ENCODE assay signal across 13 mouse cellular contexts in the genomic region with DNA sequence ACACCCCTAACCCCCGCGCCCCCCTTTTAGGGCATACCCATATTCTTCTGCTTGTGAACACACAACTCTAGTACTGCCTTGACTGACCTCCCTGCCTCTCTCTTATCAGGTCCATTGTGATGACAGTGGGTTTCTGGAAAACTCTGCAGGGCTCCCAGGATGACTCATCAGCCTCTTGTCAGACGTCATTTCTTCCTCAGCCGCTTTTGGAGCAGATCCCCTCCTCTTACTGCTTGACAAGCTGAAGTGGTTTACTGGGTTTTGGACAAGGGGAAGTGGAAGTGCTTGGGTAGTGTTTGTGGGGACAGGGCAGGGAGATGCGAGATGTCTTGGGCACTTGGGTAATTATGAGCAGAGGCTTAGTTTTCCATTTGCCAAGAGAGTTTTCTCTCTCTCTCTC.
DNase-seq lines count a peak whose midpoint lies in the region; ATAC-seq lines count a peak whose summit lies in the region.
"Had no signal": no experiment of that assay in that cellular context is flagged by ENCODE, and none has a peak within 500 bp of the region (broad histone marks: within the 10 kb centered on the region; RNA-seq: fewer than 3 reads in every experiment).

No protein-coding gene starts in this region.

- peak; percentile 9 for DNase-seq in ovary, adult 18-20 months (ENCODE audit: low spot score)
- no peak for DNase-seq in ovary, postnatal 10 days (ENCODE audit: low spot score)
- DNase-seq in heart, adult 11 months: peak; percentile 98
- no peak for DNase-seq in liver, embryonic 11.5 days (ENCODE audit: low spot score)
- DNase-seq in natural killer cell, adult 2 months (ENCODE audit: low spot score in 2 of 2): no peak
- DNase-seq: cerebellum, postnatal 25 days had no signal

- no peak overlapping the region for H3K4me3 ChIP-seq in liver, embryonic 11.5 days (ENCODE audit: low read depth, low read length)
- H3K4me3 ChIP-seq in kidney, embryonic 14.5 days (ENCODE audit: low read length): no peak overlapping the region
- no peak overlapping the region for H3K4me3 ChIP-seq in intestine, embryonic 16.5 days (ENCODE audit: low read length)
- H3K4me3 ChIP-seq: neural tube, embryonic 13.5 days had no signal

- no peaks in the 10 kb centered on the region for H3K9me3 ChIP-seq in liver, embryonic 11.5 days (ENCODE audit: control insufficient read depth, low read length)
- H3K9me3 ChIP-seq in kidney, embryonic 14.5 days (ENCODE audit: control insufficient read depth, low read length): no peaks in the 10 kb centered on the region
- H3K9me3 ChIP-seq in intestine, embryonic 16.5 days (ENCODE audit: control insufficient read depth, low read length): no peaks in the 10 kb centered on the region
- H3K9me3 ChIP-seq: neural tube, embryonic 13.5 days had no signal

- H3K27ac ChIP-seq in liver, embryonic 11.5 days (ENCODE audit: low read depth, low read length): no peak overlapping the region
- H3K27ac ChIP-seq in kidney, embryonic 14.5 days (ENCODE audit: low read depth, low read length): no peak overlapping the region
- no peak overlapping the region for H3K27ac ChIP-seq in intestine, embryonic 16.5 days (ENCODE audit: low read length)
- H3K27ac ChIP-seq: neural tube, embryonic 13.5 days; stomach, postnatal 0 days had no signal

- H3K36me3 ChIP-seq in liver, embryonic 11.5 days (ENCODE audit: control insufficient read depth, insufficient read depth, low read length): no peaks in the 10 kb centered on the region
- no peaks in the 10 kb centered on the region for H3K36me3 ChIP-seq in kidney, embryonic 14.5 days (ENCODE audit: control insufficient read depth, insufficient read depth, low read length)
- H3K36me3 ChIP-seq in intestine, embryonic 16.5 days (ENCODE audit: control insufficient read depth, insufficient read depth, low read length): no peaks in the 10 kb centered on the region
- H3K36me3 ChIP-seq: G1E; neural tube, embryonic 13.5 days had no signal

- 49% methylated on average over 5 of the region's 5 CpGs for WGBS in liver, embryonic 11.5 days
- WGBS in kidney, embryonic 14.5 days: 82% methylated on average over 5 of the region's 5 CpGs
- 61% methylated on average over 5 of the region's 5 CpGs for WGBS in intestine, embryonic 16.5 days

- H3K4me1 ChIP-seq in liver, embryonic 11.5 days (replicated peaks; ENCODE audit: control insufficient read depth, insufficient read depth, low read length): no peaks in the 10 kb centered on the region
- no peaks in the 10 kb centered on the region for H3K4me1 ChIP-seq in kidney, embryonic 14.5 days (ENCODE audit: control insufficient read depth, insufficient read depth, low read length)
- no peaks in the 10 kb centered on the region for H3K4me1 ChIP-seq in intestine, embryonic 16.5 days (ENCODE audit: control insufficient read depth, insufficient read depth, low read length)
- H3K4me1 ChIP-seq: neural tube, embryonic 13.5 days had no signal

- ATAC-seq in liver, embryonic 11.5 days (replicated peaks; ENCODE audit: low FRiP score): peak; percentile 55
- ATAC-seq in neutrophil, adult 5-6 weeks (ENCODE audit: extremely low read depth, insufficient number of reproducible peaks, low FRiP score, poor library complexity, severe bottlenecking): peak; percentile 23; the same call in 1 of the 2 replicates
- ATAC-seq in kidney, embryonic 14.5 days (ENCODE audit: low FRiP score, low TSS enrichment): no peak
- ATAC-seq in intestine, embryonic 16.5 days: no peak
- ATAC-seq: inflammation-experienced regulatory T-cells, adult 6 months had no signal

- H3K4me2 ChIP-seq in liver, embryonic 11.5 days: no peak overlapping the region
- H3K4me2 ChIP-seq in kidney, embryonic 14.5 days (replicated peaks; ENCODE audit: low read depth, low read length): no peak overlapping the region
- no peak overlapping the region for H3K4me2 ChIP-seq in intestine, embryonic 16.5 days (ENCODE audit: low read depth, low read length)
- H3K4me2 ChIP-seq: neural tube, embryonic 13.5 days had no signal

- H3K9ac ChIP-seq in liver, embryonic 11.5 days (ENCODE audit: low read depth, low read length): no peak overlapping the region
- H3K9ac ChIP-seq in kidney, embryonic 14.5 days (ENCODE audit: low read depth, low read length): no peak overlapping the region
- H3K9ac ChIP-seq in intestine, embryonic 16.5 days (ENCODE audit: low read depth, low read length): no peak overlapping the region
- H3K9ac ChIP-seq: neural tube, embryonic 13.5 days had no signal

- H3K27me3 ChIP-seq in liver, embryonic 11.5 days (replicated peaks; ENCODE audit: control insufficient read depth, insufficient read depth, low read length): no peaks in the 10 kb centered on the region
- H3K27me3 ChIP-seq in kidney, embryonic 14.5 days (ENCODE audit: control insufficient read depth, insufficient read depth, low read length): no peaks in the 10 kb centered on the region
- no peaks in the 10 kb centered on the region for H3K27me3 ChIP-seq in intestine, embryonic 16.5 days (replicated peaks; ENCODE audit: control insufficient read depth, insufficient read depth, low read length)
- H3K27me3 ChIP-seq: neural tube, embryonic 13.5 days had no signal

Comparison
In these comparisons a context has a peak if more than half of its experiments do, and no peak if none do; other contexts are left out.
1. DNase-seq: peak in ovary, adult 18-20 months (single experiment) and heart, adult 11 months (single experiment); none in ovary, postnatal 10 days (single experiment), liver, embryonic 11.5 days (single experiment) and natural killer cell, adult 2 months (0 of 2).
2. ATAC-seq: peak in liver, embryonic 11.5 days (single experiment) and neutrophil, adult 5-6 weeks (single experiment); none in kidney, embryonic 14.5 days (single experiment) and intestine, embryonic 16.5 days (single experiment).